Mouse (Mus musculus) inflammation-experienced regulatory T-cells, adult 16 weeks (primary cell): ENCODE results near the gene Tcfl5. TPM values are rescaled to one million over a fixed set of nuclear protein-coding genes. Genes with fewer than 3 reads are reported as not detected.

Experiments used
- polyA plus RNA-seq: library from polyadenylated mRNA; unstranded; fragments of 100-300 nt; shearing (Covaris generic); gene quantifications from one replicate; pipeline ENCODE4 v1.2.1, GENCODE M21; 2017

Gene Tcfl5
- not detected for polyA plus RNA-seq

GRCm38 (mm10) chr2:180642555-180643260 lies at the start of gene Tcfl5:
Tcfl5 (minus strand) TSS chr2:180642708.

DNA sequence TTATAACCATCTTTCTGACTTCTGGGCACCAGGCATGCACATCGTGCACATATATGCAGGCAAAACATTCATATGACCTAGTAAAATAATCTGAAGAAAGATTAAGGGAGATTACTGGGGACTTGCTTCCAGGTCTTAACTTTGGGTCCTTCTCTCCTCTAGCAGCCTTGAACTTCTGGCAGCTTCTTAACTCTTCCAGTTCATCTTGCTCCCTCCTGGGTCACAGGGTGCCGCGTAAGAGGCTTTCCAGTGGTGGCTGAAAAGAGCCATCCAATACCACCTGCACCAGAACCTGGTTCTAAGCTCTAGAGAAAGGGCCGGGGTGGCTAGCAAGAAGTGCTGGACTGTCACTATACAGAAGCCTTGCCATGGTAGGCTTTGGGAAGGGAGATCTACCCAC lies 45.0 kb downstream of the Tcfl5 start, which contains the start of gene Col9a3:
Gene Col9a3, plus strand, starts transcription at position 301 of the 400 bp plus-strand sequence.

GRCm38 (mm10) chr2:180589123-180589831 lies 53.2 kb downstream of the Tcfl5 start, which contains the start of gene Ogfr:
Ogfr (plus strand) TSS chr2:180589245.

GRCm38 (mm10) chr2:180581002-180581401 lies 61.5 kb downstream of the Tcfl5 start, which contains the start of gene Mrgbp:
Mrgbp (plus strand) TSS chr2:180581304.

Other genes with a start within 250 kb of the Tcfl5 start
- gene Slco4a1, start 186.5 kb downstream of the Tcfl5 start, polyA plus RNA-seq: 1.7 TPM
- gene Ntsr1, start 142.7 kb downstream of the Tcfl5 start, polyA plus RNA-seq: not detected
- 60.2 TPM for gene Mrgbp, start 61.4 kb downstream of the Tcfl5 start, polyA plus RNA-seq
- gene Ogfr, start 53.5 kb downstream of the Tcfl5 start, polyA plus RNA-seq: 92.7 TPM
- gene Col9a3, start 44.9 kb downstream of the Tcfl5 start, polyA plus RNA-seq: 2.0 TPM
- gene Dido1, start 67.3 kb upstream of the Tcfl5 start, polyA plus RNA-seq: 79.7 TPM
- 29.3 TPM for gene Gid8, start 67.4 kb upstream of the Tcfl5 start, polyA plus RNA-seq
- gene Slc17a9, start 82.6 kb upstream of the Tcfl5 start, polyA plus RNA-seq: 81.6 TPM
- gene Bhlhe23, start 134.2 kb upstream of the Tcfl5 start, polyA plus RNA-seq: not detected